Mouse (Mus musculus): ENCODE measurements at regions not wholly inside any gene's neighbourhood (a gene's known extent, or its start where the extent isn't known, plus 50 kb on each side); places are given as distances from the start of the nearest gene placed in this dataset.

GRCm38 (mm10) chr12:70628384-70629365, 175.8 kb downstream of the Tmx1 start:
- DNase-seq (ENCODE audit: extremely low spot score, low spot score), result no peak

- no peak for DNase-seq (ENCODE audit: extremely low spot score, low spot score)
Observed at GRCm38 (mm10) chr12:70629371-70629770, 176.5 kb downstream of the Tmx1 start.

- no peak for DNase-seq (ENCODE audit: extremely low spot score, low spot score)
Observed at GRCm38 (mm10) chr12:70631281-70631680, 178.4 kb downstream of the Tmx1 start.

- no peak for DNase-seq (ENCODE audit: extremely low spot score, low spot score)
Observed at GRCm38 (mm10) chr12:70633194-70633593, 180.3 kb downstream of the Tmx1 start.

GRCm38 (mm10) chr12:70633622-70634365, 180.9 kb downstream of the Tmx1 start:
- no peak for DNase-seq (ENCODE audit: extremely low spot score, low spot score)

GRCm38 (mm10) chr12:70635997-70636396, 183.1 kb downstream of the Tmx1 start:
- no peak for DNase-seq (ENCODE audit: extremely low spot score, low spot score)

- DNase-seq (ENCODE audit: extremely low spot score, low spot score), result no peak
Observed at GRCm38 (mm10) chr12:70640186-70640585, 185.1 kb upstream of the Frmd6 start.

- no peak for DNase-seq (ENCODE audit: extremely low spot score, low spot score)
Observed at GRCm38 (mm10) chr12:70644910-70645309, 180.4 kb upstream of the Frmd6 start.

- no peak for DNase-seq (ENCODE audit: extremely low spot score, low spot score)
Observed at GRCm38 (mm10) chr12:70645407-70645806, 179.9 kb upstream of the Frmd6 start.

- DNase-seq (ENCODE audit: extremely low spot score, low spot score), result no peak
Observed at GRCm38 (mm10) chr12:70647516-70647915, 177.8 kb upstream of the Frmd6 start.

GRCm38 (mm10) chr12:70648179-70648811, 177.0 kb upstream of the Frmd6 start:
- no peak for DNase-seq (ENCODE audit: extremely low spot score, low spot score)

GRCm38 (mm10) chr12:70648812-70649188, 176.5 kb upstream of the Frmd6 start:
- DNase-seq (ENCODE audit: extremely low spot score, low spot score), result no peak

- no peak for DNase-seq (ENCODE audit: extremely low spot score, low spot score)
Observed at GRCm38 (mm10) chr12:70649691-70650090, 175.6 kb upstream of the Frmd6 start.

GRCm38 (mm10) chr12:70650470-70650869, 174.8 kb upstream of the Frmd6 start:
- no peak for DNase-seq (ENCODE audit: extremely low spot score, low spot score)

GRCm38 (mm10) chr12:70652751-70653150, 172.6 kb upstream of the Frmd6 start:
- no peak for DNase-seq (ENCODE audit: extremely low spot score, low spot score)

- DNase-seq (ENCODE audit: extremely low spot score, low spot score), result no peak
Observed at GRCm38 (mm10) chr12:70653971-70654370, 171.3 kb upstream of the Frmd6 start.

- no peak for DNase-seq (ENCODE audit: extremely low spot score, low spot score)
Observed at GRCm38 (mm10) chr12:70654546-70654945, 170.8 kb upstream of the Frmd6 start.

- DNase-seq (ENCODE audit: extremely low spot score, low spot score), result no peak
Observed at GRCm38 (mm10) chr12:70655411-70655811, 169.9 kb upstream of the Frmd6 start.

- no peak for DNase-seq (ENCODE audit: extremely low spot score, low spot score)
Observed at GRCm38 (mm10) chr12:70655900-70656544, 169.3 kb upstream of the Frmd6 start.

GRCm38 (mm10) chr12:70656805-70657492, 168.4 kb upstream of the Frmd6 start:
- DNase-seq (ENCODE audit: extremely low spot score, low spot score), result no peak

- DNase-seq (ENCODE audit: extremely low spot score, low spot score), result no peak
Observed at GRCm38 (mm10) chr12:70657493-70657810, 167.9 kb upstream of the Frmd6 start.

All from neural tube, embryonic 10.5 days (tissue).